Mouse (Mus musculus) hindbrain, embryonic 15.5 days (tissue): ENCODE results near the gene Tagap. TPM values are rescaled to one million over a fixed set of nuclear protein-coding genes. Genes with fewer than 3 reads are reported as not detected.
"Not testable (repeated sequence)": the region's sequence is repeated elsewhere in the genome, so short reads cannot be mapped to it uniquely, and the experiment has no call there.

ENCODE experiments used
- ATAC-seq: fragments of 200-750 bp; cut with Nextera tagmentation; 2 replicates; pipeline ENCODE4 v1.8.0; 2017; ENCODE audit warnings: low read depth, moderate number of reproducible peaks, moderate TSS enrichment; ENCODE audit not compliant: low FRiP score
- H3K27ac ChIP-seq: fragments of 300-500 bp; sonication (generic); replicated peaks from 2 replicates; pipeline ENCODE4 v1.5.1; 2015; ENCODE audit warnings: mild to moderate bottlenecking, inconsistent platforms
- H3K27me3 ChIP-seq: fragments of 300-500 bp; sonication (generic); 2 replicates; pipeline ENCODE4 v1.6.1; 2015; ENCODE audit warnings: control low read depth, inconsistent platforms
- H3K36me3 ChIP-seq: fragments of 300-500 bp; sonication (generic); 2 replicates; pipeline ENCODE4 v1.6.1; 2015; ENCODE audit warnings: control low read depth, inconsistent platforms
- H3K4me1 ChIP-seq: fragments of 300-500 bp; sonication (generic); replicated peaks from 2 replicates; pipeline ENCODE4 v1.6.1; 2015; ENCODE audit warnings: control low read depth, inconsistent platforms
- H3K4me2 ChIP-seq: fragments of 300-500 bp; sonication (generic); 2 replicates; pipeline ENCODE4 v1.6.1; 2015; ENCODE audit warnings: moderate library complexity, mild to moderate bottlenecking, inconsistent platforms
- H3K4me3 ChIP-seq: fragments of 300-500 bp; sonication (generic); 2 replicates; pipeline ENCODE4 v1.5.1; 2015; ENCODE audit warnings: mild to moderate bottlenecking, inconsistent platforms
- H3K9ac ChIP-seq: fragments of 300-500 bp; sonication (generic); 2 replicates; pipeline ENCODE4 v1.6.1; 2015; ENCODE audit warnings: inconsistent platforms
- H3K9me3 ChIP-seq: fragments of 300-500 bp; sonication (generic); 2 replicates; pipeline ENCODE4 v1.6.1; 2016; ENCODE audit warnings: control low read depth, inconsistent platforms
- WGBS: fragments of 180-500 bp; shearing (Covaris S2); methylation state at CpG from one replicate; pipeline ENCODE4 v1.1.7; 2015; 5-methylcytosine and 5-hydroxymethylcytosine counted together
- polyA plus RNA-seq: library from polyadenylated mRNA; unstranded; fragments of >200 nt; fragmentation: Nextera tagmentation; extraction: Ambion mirVana; gene quantifications from 2 replicates; pipeline ENCODE4 v1.2.1, GENCODE M21; 2015

Tagap gene
- polyA plus RNA-seq, 1 experiment from 2014 or later = 0.47 TPM

DNA sequence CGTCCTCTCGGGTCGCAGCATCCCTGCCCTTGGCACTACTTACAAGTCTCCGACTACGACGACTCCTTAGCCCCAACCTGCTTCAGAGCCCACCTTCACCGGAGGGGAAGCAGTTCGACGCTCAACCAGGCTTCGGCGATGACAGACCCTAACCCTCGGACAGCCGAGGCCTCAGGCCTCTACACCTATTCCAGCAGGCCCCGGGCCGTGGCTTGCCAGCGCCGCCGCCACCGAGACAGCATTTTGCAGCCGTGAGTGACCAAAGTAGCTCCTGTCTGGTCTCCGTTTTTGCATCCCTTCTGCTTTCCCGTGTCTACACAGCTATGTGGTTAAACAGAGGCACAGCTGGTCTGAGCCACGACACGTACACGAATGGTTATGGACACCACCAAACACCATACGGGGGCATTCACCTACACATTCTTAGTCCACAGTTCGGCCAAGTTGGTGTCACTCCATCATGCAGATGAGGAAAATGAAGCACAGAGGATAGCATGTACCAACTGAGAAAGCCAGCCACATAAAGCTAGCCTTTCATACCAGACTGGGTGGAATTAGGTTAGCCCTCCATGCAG lies 20.3 kb downstream of the Tagap start:
- 2% methylated on average over 18 of the region's 27 CpGs for WGBS
- H3K4me3 ChIP-seq = peak overlapping the region; percentile 62
- peak; percentile 83 for ATAC-seq
- H3K4me1 ChIP-seq, H3K9me3 ChIP-seq, H3K36me3 ChIP-seq, H3K27me3 ChIP-seq: not testable (repeated sequence)
- H3K4me2 ChIP-seq = peak overlapping the region; percentile 62
- H3K27ac ChIP-seq = peak overlapping the region; percentile 95
- H3K9ac ChIP-seq = peak overlapping the region; percentile 77

DNA sequence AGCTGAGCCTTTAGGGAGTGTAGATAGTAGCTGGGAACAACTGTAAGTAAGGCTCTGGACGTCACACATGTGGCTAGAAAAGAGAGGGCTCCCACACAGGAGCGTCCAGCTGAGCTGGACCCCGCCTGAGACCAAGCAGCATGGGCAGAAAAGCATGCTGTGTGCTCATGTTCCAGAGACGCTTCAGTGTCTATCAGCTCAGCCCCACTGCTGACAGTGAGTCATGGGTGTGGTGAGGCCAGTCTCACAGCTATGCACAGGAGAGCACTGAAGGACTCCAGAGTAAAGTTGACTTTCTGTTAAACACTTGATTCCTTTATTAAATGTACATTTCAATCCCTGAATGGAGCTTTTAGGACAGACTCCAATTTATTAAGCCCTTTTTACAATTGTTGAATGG lies 25.5 kb downstream of the Tagap start:
- H3K27me3 ChIP-seq, H3K9ac ChIP-seq, H3K4me2 ChIP-seq, H3K27ac ChIP-seq, H3K36me3 ChIP-seq, H3K9me3 ChIP-seq, H3K4me3 ChIP-seq, ATAC-seq, H3K4me1 ChIP-seq: not testable (repeated sequence)
- no CpG with 5 or more reads among the region's 4 CpGs for WGBS

DNA sequence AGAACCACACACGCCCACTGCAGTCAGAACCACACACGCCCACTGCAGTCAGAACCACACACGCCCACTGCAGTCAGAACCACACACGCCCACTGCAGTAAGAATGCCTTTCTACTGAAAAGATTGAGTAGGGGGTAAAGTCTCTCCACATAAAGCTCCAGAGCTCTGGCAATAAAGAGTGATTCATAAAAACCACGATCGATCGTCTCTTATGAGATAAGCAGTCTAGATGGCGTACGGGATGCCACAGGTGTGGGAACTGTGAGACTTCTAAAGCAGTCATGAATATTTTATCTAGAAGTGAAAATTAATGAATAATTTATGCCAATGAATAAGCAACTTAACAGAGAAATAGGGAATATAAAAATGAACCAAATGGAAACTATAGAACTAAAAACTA lies 31.4 kb downstream of the Tagap start:
- not testable (repeated sequence) for H3K9ac ChIP-seq
- 93% methylated on average over 9 of the region's 9 CpGs for WGBS

DNA sequence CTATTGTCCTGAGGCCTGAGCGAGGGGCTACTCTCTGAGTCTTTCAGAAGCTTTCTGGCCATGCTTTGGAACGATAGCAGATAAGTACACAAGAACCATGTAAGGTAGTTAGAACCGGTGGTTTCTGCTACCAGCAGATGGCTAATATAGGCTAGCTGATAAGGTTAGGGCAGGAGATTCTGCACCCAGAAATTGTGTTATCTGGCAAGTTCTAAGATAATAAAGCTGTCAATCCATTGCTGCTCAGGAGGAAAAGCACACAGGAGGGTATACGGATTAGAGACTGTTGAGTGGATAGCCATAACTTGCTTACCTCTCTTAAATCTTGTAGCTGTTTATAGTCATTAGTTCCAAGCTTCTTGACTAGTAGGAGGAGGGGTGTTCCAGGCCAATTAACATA lies 37.5 kb downstream of the Tagap start:
- not testable (repeated sequence) for H3K4me1 ChIP-seq, H3K9ac ChIP-seq, H3K4me2 ChIP-seq, H3K4me3 ChIP-seq, H3K27ac ChIP-seq, H3K9me3 ChIP-seq, H3K27me3 ChIP-seq, H3K36me3 ChIP-seq, ATAC-seq
- 93% methylated on average over 4 of the region's 4 CpGs for WGBS

More for the DNA sequence above, 31.4 kb downstream of the Tagap start:
- not testable (repeated sequence) for H3K4me1 ChIP-seq, H3K9me3 ChIP-seq, H3K36me3 ChIP-seq, H3K27ac ChIP-seq, H3K4me3 ChIP-seq, ATAC-seq, H3K4me2 ChIP-seq, H3K27me3 ChIP-seq

DNA sequence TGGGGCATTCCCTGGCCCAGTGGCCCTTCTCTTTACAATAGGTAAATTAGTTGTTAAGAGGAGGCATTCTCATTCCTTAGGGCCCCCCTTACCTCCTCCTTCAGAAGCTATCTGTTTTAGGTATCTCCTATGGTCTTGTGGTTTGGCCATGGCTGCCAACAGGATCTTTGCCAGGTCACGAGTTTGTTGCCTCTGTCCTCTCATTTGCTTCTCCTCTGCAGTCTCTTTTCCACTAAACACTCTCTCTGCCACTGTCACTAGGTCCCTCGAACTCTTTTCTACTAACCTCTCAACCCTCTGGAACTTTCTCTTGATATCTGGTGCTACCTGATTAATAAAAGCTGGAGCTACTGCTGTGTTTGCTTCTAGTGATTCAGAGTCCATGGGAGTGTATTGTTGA lies 38.6 kb downstream of the Tagap start:
- 97% methylated on average over 2 of the region's 2 CpGs for WGBS

DNA sequence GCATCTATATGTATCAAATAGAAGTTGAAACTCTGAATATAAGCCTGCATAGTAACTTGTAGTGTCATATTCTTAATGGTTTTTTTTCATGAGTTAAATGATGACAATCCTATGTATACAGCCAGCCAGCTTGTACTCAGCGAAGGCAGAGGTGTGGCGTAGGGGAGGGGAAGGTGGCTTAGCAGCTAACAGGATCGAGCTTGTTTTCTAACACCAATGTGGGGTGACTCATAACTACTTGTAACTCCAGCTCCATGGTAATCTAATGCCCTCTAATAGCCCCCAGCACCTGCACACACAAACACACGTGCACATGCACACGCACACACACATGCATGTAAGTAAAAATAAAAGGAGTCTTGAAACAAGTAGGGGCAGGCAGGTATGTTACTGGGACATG lies 42.7 kb downstream of the Tagap start:
- not testable (repeated sequence) for H3K27me3 ChIP-seq, H3K27ac ChIP-seq, H3K9ac ChIP-seq, H3K4me3 ChIP-seq, H3K9me3 ChIP-seq, H3K4me2 ChIP-seq, ATAC-seq, H3K36me3 ChIP-seq, H3K4me1 ChIP-seq
- WGBS = 94% methylated on average over 5 of the region's 5 CpGs

More for the DNA sequence above, 38.6 kb downstream of the Tagap start:
- not testable (repeated sequence) for ATAC-seq, H3K4me2 ChIP-seq, H3K4me3 ChIP-seq, H3K9me3 ChIP-seq, H3K4me1 ChIP-seq, H3K36me3 ChIP-seq, H3K27ac ChIP-seq, H3K9ac ChIP-seq, H3K27me3 ChIP-seq

DNA sequence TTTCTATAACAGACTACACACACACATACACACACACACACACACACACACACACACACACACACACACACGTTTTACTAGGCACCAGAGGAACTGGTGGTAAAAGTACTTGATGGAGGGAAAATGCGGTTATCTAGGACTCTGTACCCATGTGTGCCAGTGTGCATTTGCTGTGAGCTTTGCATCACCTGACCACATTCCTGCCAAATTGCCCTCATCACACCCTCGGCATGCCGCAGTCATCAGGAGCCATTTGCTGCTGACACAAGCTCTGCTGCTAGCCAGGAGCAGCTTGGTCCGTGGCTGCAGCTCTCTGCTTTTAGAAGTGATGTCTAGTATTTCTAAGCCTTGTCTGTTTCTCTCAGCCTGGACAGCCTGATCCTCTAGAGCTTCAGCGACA lies 44.0 kb downstream of the Tagap start:
- H3K4me1 ChIP-seq, H3K9ac ChIP-seq, H3K36me3 ChIP-seq, H3K9me3 ChIP-seq, ATAC-seq, H3K4me3 ChIP-seq, H3K4me2 ChIP-seq, H3K27me3 ChIP-seq, H3K27ac ChIP-seq: not testable (repeated sequence)
- 69% methylated on average over 1 of the region's 6 CpGs for WGBS

DNA sequence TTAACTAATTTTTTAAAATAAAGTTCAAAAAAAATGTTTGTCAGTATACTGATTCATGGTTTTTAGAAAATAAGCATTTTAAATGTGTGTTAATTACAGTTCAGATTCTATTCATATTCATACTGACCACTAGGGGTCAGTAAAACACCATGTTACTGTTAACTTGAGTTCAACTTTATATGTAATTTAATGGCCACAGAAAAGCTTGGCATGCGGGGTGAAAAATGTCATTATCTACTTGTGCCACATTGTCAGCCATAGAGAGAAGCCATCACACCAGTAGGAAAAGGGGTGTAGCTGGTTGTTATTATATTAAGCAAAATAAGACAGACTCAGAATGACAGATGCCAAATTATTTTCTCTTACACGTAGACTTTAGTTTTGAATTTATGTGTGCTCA lies 57.7 kb downstream of the Tagap start:
- not testable (repeated sequence) for H3K9ac ChIP-seq, H3K4me1 ChIP-seq, H3K27ac ChIP-seq, H3K4me2 ChIP-seq, H3K9me3 ChIP-seq, ATAC-seq, H3K27me3 ChIP-seq, H3K36me3 ChIP-seq, H3K4me3 ChIP-seq
- 90% methylated on average over 1 of the region's 2 CpGs for WGBS

Other genes starting within 250 kb of the Tagap start
- 8.0 and 8.2 TPM in 2 replicates for gene Fndc1, start 98.7 kb upstream of the Tagap start, polyA plus RNA-seq
- gene Rsph3a, start 19.6 kb downstream of the Tagap start, polyA plus RNA-seq = 74.4 and 85.2 TPM in 2 replicates
- gene Gm49673, start 221.8 kb downstream of the Tagap start, polyA plus RNA-seq = 0.57 TPM in 1 of 2 replicates, not detected in the other
- gene Rnaset2a, start 222.1 kb downstream of the Tagap start, polyA plus RNA-seq = 17.6 and 17.7 TPM in 2 replicates
- 27.8 and 28.6 TPM in 2 replicates for gene Fgfr1op, start 239.5 kb downstream of the Tagap start, polyA plus RNA-seq